Mouse (Mus musculus): ENCODE results near the gene Gcgr.
A peak's percentile ranks its signal among the peaks of the same experiment; 100 is the strongest.
"Not testable (repeated sequence)": the region's sequence is repeated elsewhere in the genome, so short reads cannot be mapped to it uniquely, and the experiment has no call there.

Gcgr gene

GRCm38 (mm10) chr11:120507611-120508289, 22.7 kb upstream of the Gcgr start:
- peak; percentile 47 to 77 for DNase-seq

GRCm38 (mm10) chr11:120508290-120508870, 22.1 kb upstream of the Gcgr start:
- DNase-seq = no peak

- peak in 1 of 2 experiments; percentile 15 for DNase-seq
These were observed 20.6 kb upstream of the Gcgr start for GRCm38 (mm10) chr11:120509940-120510339.

- peak in 1 of 2 experiments; percentile 35 for DNase-seq
These were observed 20.0 kb upstream of the Gcgr start for GRCm38 (mm10) chr11:120510375-120511030.

- DNase-seq = no peak
These were observed 17.6 kb upstream of the Gcgr start for GRCm38 (mm10) chr11:120512790-120513453.

DNA sequence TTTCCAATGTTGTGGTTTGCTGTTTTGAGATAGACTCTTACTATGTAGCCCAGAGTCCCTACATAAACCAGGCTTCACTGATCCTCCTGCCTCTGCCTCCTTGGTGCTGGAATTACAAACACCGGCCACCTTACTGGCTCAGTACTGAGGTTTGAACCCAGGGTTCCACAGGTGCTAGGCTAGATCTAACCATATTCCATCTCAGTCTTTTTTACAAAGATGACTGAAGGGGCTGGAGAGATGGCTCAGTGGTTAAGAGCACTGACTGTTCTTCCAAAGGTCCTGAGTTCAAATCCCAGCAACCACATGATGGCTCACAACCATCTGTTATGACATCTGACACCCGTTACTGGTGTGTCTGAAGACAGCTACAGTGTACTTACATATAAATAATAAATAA, 16.2 kb upstream of the Gcgr start:
- DNase-seq = not testable (repeated sequence)

GRCm38 (mm10) chr11:120515611-120516010, 14.9 kb upstream of the Gcgr start:
- peak; percentile 89 to 94 for DNase-seq

GRCm38 (mm10) chr11:120517147-120517546, 13.4 kb upstream of the Gcgr start:
- DNase-seq = peak in 1 of 2 experiments; percentile 16

DNA sequence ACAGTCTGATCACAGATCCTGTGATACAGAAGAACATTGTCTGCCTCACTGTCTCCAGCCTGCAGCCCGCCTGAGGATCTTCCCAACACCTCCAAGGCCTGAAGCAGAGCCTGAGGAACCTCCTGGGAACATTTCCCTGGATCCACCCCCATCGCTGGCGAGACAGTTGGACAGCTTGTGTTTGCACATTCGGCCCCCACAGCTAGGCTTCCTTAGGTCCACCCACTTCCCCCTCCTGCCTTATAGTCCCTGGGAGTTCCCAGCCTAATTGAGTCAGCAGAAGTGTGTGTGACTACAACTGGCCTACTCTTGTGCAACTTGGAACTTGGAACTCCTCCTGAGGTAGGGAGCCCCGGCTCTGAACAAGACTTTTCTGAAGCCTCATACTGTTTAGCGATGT, 12.5 kb upstream of the Gcgr start:
- peak; percentile 56 to 66 for DNase-seq

GRCm38 (mm10) chr11:120518558-120518957, 11.9 kb upstream of the Gcgr start:
- DNase-seq = peak; percentile 35 to 38

DNA sequence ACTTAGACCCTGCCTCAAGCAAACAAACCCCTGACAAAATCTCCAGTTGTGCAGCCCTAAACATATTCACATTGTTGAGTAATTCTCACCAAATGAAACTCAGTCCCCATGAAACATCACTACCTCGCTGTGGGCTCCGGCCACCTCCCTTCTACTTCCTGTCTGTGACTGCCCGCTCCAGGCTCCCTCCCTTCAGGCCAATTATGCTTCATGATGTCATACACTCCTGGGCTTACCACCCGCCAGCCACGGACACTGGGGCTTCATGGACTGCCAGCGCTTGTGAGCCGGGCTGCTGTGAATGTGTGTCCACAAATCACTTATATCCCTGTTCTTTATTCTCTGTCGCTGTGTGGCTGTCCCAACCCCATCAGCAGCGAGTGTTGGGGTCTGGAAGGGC, 10.8 kb upstream of the Gcgr start:
- DNase-seq = peak; percentile 77 to 81

DNA sequence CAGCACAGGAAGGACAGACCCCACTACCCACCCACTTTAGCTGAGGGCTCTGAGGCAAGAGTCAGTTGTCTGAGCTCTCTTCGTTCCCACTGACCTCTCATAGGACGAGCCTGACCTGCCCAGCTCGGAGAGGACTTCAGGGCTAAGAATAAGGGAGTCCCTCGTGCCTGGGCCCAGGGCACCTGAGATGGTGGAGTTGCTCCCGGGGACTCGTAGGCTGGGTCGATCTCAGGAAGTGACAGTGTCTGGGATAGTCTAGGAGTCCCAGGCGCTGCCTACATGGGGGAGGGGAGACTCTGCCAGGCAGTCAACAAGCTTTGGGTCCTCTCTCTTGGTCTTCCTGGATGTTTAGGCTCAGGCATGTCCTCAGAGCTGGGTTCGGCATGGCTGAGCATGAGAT, 10.0 kb upstream of the Gcgr start:
- no peak for DNase-seq

GRCm38 (mm10) chr11:120520967-120521540, 9.4 kb upstream of the Gcgr start:
- peak in 1 of 2 experiments; percentile 18 for DNase-seq

GRCm38 (mm10) chr11:120522581-120522980, 7.9 kb upstream of the Gcgr start:
- no peak for DNase-seq

DNA sequence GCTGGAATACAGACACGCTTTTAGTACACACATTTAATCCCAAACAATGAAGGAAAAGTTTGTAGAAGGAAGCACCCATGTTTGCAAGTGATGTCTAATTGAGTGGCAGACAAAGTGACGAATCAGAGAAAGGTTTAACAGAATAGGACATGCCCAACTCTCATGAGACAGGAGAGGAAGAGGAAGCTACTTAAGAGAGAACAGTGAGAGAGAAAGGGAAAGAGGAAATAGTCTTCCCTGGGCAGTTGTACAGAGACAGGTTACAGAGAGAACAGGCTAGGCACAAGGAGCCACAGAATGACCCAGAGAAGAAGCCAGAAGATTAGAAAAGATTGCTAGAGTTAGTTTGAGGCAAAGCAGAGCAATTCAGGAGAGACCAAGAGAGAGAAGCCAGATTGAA, 4.5 kb upstream of the Gcgr start:
- DNase-seq = no peak

DNA sequence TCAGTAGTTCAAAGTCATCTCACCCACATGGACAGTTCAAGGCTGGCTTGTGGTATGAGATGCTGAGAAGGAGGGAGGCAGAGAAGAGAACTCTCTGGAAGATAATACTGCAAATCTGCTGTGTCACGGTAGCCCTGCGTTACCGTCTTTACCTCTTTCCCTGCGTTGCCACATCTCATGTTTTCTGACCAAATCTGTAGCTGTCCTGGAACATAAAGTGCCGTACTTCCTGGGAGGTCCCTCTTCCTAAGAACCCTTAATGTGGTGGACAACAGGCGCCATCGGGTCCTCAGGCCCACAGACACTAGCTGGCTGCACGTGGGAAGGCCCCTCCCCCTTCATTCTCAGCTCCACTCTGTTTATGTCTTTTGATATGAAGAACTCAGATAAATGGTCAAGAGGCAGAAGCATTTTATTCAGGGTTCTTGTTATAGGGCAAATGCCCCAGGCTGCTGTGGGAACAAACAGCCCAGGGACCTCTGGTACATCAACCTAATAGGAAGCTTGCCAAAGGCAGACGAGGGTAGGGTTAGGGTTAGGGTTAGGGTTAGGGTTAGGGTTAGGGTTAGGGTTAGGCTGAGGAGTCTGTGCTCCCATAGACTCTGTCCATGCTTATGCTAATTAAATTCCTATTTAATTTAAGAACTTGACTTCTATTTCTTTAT, 2.7 kb upstream of the Gcgr start:
- DNase-seq = no peak

DNA sequence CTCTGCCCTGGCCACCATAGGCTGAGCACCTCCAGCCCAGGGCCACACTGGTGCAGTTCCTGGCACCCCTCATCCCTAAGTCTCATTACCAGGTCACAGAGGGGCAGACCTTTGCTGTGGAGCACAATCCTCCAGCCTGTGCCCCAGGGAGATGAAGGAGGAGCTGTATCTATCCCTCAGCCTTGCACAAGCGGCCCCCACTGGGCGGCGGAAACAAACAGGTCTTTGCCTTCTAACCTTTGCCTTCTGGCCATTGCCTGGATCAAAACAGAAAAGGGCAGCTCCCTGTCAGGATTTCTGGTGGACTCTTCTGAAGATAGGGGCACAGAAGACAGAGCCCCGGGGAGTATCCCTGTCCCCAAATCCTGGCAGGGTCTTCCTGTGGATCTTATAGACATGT, 1.6 kb upstream of the Gcgr start:
- no peak for DNase-seq

DNA sequence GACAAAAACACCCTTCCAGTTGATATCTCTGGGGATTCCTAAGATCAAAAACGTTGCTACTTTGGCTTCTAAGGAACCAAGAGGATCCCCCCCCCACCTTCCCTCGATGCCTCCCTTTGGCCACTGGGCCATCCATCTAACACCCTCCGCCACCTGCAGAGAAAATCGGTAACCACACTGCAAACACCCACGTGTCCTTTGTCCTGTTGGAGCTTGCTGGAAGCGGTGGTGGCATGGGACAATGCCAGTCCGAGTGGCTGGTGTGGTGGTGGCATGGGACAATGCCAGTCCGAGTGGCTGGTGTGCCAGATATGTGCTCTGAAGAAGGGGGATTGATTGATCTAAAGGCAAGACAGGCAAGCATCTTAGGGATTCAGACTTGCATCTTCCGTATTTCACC, 1.1 kb downstream of the Gcgr start:
- no peak for DNase-seq

- DNase-seq = no peak
These were observed 3.6 kb downstream of the Gcgr start for GRCm38 (mm10) chr11:120534093-120534492.

DNA sequence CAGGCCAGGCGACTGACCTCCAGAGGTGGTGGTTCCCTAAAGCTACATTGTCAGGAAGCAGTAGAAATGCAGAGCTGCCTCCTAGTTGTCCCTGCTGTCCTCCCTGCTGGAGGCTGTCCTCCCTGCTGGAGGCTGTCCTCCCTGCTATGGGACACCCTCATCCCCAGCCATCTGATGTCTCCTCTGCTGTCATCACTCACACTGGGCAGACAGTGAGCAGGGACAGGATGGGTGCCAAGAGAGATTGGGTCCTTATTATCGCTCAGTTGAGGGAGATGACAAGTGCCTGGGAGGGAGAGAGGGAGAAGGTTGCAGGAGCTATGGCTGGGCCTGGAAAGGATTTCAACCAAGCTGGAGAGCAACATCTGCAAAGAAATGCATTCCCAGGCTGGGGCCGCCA, 4.6 kb downstream of the Gcgr start:
- no peak for DNase-seq

DNA sequence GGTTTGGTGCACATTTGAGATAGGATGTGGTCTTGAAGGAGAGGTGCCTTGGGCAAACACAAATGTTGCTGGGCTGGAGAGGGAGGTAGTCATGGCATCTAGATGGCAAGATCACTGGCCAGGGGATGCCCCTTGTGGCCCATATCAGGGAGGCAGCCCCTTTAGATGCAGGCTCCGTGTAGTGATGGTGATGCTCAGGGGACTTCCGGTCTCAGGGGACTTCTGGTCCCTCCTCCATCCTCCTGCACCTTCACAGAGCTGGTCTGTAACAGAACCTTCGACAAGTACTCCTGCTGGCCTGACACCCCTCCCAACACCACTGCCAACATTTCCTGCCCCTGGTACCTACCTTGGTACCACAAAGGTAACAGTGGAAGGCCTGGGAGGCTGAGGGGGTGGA, 5.3 kb downstream of the Gcgr start:
- no peak for DNase-seq

DNA sequence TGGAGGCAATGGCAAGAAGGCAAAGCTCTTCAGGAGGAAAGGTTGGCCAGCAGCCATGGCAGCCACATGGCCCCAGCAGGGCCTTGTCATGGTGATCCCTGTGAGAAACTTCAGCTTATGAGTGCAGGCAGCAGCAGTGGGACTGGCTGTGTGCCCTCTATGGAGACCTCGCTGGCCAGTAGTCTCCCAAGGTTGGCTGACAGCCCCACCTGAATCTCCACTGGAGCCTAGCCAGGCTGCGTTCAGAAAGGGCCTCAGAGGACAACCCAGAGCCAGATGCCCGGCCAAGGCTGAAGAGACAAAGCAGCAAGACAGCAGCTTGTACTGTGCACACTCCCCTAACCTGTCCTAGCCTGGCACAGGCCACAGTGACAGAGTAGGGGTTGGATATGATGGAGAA, 8.0 kb downstream of the Gcgr start:
- peak; percentile 44 to 71 for DNase-seq

- peak in 1 of 2 experiments; percentile 29 for DNase-seq
These were observed 8.4 kb downstream of the Gcgr start for GRCm38 (mm10) chr11:120538955-120539284.
